Mouse (Mus musculus): ENCODE data around the gene Zfp334.

Gene Zfp334

DNA sequence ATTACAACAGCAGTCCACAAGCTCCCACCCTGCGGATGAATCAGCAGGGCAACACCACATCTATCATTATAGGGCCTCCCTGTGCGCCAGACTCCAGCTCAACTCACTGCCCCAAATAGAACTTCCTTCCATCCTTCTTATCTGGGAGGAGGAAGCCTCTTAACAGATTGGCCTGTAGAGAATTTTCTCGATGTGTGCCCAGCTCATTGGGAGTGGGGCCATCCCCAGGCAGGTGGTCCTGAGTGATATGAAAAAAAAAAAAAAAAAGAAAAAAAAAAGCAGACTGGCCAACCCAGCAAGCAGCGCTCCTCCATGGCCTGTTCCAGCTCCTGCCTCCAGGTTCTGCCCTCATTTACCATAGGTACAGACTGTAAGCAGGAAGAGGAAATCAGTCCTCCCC is 12.1 kb downstream of the Zfp334 start:
- DNase-seq (ENCODE audit: low spot score in 2 of 2), result no peak

DNA sequence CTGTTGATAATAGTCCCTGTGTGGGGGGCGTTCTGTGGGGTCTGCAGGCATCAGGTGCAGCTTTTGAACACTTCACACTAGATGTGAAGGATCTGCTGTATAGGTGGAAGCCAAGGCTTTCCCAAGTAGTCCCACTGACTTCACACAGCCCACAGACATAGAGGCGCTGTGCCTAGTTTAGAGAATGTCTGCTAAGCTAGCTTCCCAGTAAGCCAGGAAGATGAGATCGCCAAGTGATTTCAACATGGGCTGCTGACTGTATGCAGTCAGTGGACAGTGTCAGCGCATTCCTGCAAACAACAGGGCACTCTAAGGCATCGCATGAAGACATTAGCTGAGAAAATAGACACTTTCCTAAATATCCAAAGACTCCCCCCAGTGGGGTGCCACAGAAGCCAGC is 12.6 kb downstream of the Zfp334 start:
- DNase-seq (ENCODE audit: low spot score in 2 of 2), result no peak

DNA sequence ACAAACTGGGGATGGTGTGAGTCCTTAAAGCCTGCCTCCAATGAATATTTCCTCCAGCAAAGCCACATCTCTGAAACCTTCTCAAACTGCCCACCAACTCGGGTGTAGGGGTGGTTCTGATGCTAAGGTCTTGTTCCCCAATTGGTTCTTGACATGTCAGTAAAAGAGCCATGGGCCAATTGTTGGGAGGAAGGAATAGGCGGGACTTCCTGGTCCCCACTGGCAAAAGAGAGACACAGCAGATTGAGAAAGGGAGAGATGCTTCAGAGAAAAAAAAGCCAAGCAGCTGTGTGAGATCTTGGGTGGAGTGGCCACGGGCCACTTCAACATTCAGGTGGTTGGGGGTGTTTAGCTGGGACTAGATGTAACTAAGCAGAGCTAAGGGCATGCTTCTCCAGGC is 17.0 kb downstream of the Zfp334 start:
- peak in 1 of 2 experiments; percentile 54 for DNase-seq (ENCODE audit: low spot score in 2 of 2)

DNA sequence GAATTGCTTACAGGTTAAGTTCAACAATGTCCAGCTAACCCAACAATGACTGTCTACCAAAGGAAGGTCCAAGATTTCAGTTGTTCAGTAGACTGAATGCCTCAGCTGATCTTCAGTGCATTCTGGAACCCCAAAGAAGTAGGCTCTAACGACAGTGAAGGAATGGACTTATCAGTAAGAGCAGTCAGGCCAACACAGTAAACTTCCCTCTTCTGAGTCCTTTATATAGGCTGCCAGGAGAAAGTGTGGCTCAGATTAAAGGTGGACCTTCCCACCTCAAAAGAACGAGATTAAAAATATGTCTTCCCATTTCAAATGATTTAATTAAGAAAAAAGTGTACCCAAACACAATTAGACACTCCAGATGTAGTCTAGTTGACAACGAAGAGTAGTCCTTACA is 17.7 kb downstream of the Zfp334 start:
- no peak for DNase-seq (ENCODE audit: low spot score in 2 of 2)

DNA sequence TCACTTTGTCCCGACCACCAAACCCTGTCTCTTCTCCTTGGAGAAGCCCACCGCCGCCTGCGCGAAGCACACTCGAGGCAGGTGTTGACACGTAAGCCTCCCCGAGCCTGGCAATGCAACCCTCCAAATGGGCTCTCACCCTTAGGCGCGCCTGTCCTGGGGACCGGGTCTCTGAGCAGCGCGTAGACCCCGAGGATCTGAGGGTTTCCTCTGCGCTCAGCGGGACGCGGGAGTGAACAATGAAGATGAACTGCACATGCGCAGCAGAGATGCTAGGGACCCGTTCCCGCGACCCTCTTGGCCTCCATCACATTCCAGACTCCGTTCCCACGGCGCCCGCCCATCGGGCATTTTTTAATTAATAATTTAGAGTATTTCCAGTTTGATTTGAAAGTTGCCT is 19.6 kb downstream of the Zfp334 start, which contains the start of gene Zfp663:
Gene Zfp663 (minus strand): TSS at position 234 of the 400 bp plus-strand sequence.
- DNase-seq (ENCODE audit: low spot score in 2 of 2), result no peak

DNA sequence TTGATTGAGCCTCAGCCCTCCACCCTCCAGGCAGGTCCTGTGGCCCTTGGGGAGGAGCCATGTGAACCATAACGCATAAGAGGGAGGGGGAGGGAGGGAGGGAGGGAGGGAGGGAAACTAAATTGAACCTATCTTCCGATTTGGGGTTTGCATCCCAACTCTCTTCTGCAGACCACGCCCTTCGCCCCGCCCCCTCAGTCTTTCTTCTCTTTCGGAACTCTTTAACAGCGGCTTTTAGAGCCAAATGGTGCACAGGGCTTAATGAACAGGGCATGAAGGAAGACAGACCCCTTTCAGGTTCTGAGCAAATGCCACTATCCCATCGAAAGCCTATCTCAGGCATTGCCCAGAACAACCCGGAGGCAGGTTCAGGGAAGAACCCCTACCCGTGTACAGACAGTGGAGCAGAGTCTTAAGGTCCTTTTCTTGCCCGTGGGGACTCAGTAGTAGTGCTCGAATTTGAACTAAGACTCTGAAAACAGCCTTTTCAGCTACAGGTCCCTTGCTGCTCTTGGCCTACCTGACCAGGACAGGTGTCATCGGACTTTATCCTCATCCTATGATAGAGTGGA is 20.1 kb downstream of the Zfp334 start:
- DNase-seq (ENCODE audit: low spot score in 2 of 2), result no peak

DNA sequence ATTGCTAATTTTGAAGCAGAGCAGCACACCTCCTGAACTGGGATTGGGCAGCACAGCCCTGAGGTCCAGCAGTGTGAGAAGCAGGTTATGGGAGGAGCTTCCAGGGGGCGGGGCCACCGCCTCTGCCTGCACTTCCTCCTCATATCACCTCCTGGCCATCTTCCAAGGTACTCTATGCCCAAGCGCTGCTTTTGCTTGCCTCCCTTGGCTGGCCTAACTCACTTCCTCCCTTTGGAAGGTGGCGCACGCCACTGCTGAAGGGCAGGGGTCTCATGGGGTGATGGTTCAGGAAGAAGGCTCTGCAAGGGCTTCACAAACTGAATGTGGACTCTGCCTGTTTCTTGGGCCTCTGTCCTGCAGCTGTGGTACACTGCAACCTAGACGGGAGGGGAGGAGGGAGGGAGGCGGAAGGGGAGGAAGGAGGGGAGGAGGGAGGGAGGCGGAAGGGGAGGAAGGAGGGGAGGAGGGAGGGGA is 21.0 kb downstream of the Zfp334 start:
- DNase-seq (ENCODE audit: low spot score in 2 of 2), result no peak

GRCm38 (mm10) chr2:165364334-165365091 is 23.5 kb downstream of the Zfp334 start:
- peak; percentile 58 to 69 for DNase-seq (ENCODE audit: low spot score in 2 of 2)

DNA sequence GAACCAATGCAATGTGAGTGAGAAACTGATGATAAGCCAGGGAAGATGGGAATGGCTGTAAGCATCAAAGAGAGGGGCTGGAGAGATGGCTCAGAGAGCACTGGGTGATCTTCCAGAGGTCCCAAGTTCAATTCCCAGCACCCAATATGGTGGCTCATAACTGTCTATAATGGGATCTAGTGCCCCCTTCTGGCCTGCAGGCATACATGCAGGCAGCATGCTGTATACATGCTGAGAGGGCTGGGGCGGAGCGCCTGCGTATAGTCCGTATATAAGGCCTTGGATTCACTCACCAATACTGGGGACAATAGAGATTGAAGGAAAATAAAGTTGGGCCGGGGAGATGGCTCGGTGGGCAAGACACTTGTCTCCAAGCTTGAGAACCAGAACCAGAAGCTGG is 24.8 kb downstream of the Zfp334 start:
- no peak for DNase-seq (ENCODE audit: low spot score in 2 of 2)

DNA sequence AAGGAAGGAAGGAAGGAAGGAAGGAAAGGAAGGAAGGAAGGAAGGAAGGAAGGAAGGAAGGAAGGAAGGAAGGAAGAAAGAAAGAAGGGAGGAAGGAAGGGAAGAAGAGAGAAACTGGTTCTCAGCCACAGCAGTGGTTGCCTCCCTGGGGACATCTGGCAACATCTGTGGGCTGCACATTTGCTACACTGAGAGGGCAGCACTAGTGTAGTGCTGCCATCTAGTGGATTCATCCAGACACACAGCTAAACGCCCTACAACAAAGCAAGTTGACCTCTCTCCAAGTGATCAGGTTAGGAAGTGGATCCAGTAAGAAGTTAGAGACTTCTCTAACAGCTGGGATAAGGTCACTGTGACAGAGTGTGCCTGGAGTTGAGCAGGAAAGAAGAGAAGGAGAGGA is 27.2 kb downstream of the Zfp334 start:
- peak; percentile 59 to 66 for DNase-seq (ENCODE audit: low spot score in 2 of 2)

DNA sequence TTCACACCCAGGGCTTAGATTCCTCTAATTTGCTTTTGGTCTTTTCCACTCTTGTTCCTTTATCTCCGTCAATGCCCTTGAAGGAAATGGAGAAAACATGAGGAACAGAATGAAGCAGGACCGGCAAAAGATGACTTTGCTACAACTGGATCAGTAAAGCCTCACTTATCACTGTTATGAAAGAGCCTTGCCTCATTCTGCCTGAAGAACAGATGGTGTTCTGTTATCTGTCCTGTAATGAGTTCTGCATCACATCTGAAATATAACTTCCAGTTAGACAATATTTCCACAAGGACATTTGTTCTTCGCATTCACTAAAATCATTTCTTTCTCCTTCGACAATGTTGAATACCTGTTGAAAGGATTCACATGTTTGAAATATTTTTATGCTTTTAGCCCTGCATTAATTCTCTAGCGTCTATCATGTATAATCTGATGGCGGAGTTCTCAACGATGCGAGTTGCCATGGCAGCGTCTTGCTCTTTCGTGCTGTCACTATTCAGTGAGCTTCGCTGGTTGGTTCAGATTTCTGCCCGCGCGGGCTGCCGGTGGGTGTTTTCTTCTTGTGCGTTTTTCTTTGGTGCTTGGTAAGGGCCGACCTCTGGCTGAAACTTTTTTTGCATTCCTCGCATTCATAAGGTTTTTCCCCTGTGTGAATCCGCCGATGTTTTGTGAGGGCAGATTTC is 36.1 kb downstream of the Zfp334 start:
- DNase-seq (ENCODE audit: low spot score in 2 of 2), result peak in 1 of 2 experiments; percentile 41

DNA sequence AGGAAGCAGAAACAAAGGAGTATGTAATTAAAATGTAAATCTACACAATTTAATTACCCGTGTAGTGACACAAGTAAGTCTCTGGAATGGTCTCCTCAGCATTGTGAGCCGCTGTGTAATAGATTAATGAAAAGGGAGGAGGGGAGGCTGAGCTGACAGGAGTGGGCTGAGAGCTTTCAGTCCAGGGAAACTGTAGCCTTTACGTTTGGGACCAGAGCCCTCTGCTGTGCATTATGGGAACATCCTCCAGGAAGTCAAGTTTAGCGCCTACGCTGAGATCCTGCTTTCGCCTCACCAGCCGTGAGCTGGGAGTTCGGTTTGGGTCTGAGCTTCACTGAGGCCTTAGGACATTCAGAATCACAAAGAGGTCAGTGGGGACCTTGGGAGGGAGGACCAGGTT is 38.6 kb downstream of the Zfp334 start:
- DNase-seq (ENCODE audit: low spot score in 2 of 2), result peak; percentile 58

DNA sequence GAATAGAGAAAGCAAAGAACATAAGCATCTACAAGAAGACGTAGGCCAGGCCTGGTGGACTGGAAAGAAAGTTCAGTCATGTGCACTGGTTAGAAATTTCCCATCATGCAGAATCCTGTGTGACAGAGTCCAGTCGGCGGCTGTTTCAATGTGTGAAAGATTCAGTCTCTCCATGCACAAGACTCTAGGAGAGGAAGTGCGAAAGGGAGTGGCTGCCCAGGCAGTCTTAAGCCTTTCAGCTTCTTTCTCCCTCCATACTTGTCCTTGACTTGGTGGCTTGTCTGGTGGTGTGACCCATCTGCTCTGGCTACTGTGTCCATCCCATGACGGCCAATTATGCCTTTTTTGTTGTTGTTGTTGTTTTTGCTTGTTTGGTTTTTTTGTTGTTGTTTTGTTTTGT is 41.9 kb downstream of the Zfp334 start:
- no peak for DNase-seq (ENCODE audit: low spot score in 2 of 2)

- DNase-seq (ENCODE audit: low spot score in 2 of 2), result no peak
These were observed 50.9 kb downstream of the Zfp334 start for GRCm38 (mm10) chr2:165337191-165337590.

- DNase-seq (ENCODE audit: low spot score in 2 of 2), result peak in 1 of 2 experiments; percentile 1
These were observed 55.3 kb downstream of the Zfp334 start for GRCm38 (mm10) chr2:165332610-165333210.

DNA sequence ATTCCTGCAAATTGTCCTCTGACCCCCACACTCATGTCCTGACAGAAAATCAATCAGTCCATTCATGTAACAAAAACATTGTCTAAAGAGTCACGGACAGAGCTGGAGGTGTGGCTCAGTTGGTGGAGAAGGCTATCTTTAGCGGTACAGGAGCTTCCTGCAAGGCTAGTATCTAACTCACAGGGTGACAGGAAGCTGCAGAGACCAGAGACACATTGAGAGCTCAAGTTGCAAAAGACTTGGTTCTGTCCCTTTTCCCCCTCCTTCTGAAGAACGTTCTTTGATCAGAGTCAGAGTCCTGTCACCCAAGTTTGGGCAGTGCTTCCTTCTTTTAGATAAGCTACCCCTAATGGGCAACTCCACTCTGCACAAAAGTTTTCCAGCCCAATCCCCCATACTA is 58.4 kb downstream of the Zfp334 start:
- DNase-seq (ENCODE audit: low spot score in 2 of 2), result no peak

DNA sequence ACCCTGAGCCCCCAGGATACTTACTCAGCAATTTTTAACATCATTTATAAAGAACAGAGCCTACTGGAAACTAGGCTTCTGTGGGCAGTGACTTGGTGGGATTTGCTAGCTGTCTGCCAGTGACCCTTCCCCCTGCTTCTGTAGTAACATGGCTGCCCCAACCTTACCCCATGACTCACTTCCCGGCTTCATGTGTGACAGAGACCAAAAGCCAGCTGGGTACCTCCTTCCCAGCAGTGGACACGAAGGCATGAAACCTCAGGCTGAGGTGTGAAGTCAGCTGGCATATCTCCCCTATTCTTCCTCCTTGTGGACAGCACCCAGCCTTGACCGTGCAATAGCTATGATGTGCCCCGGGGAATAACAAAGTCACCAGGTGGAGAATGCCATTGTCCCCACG is 59.3 kb downstream of the Zfp334 start:
- no peak for DNase-seq (ENCODE audit: low spot score in 2 of 2)

- DNase-seq (ENCODE audit: low spot score in 2 of 2), result no peak
These were observed 60.7 kb downstream of the Zfp334 start for GRCm38 (mm10) chr2:165327386-165327785.

GRCm38 (mm10) chr2:165326304-165327190 is 61.5 kb downstream of the Zfp334 start, which contains the start of gene Elmo2:
Gene Elmo2, minus strand, starts transcription at chr2:165326479.
- peak; percentile 98 to 99 for DNase-seq (ENCODE audit: low spot score in 2 of 2)

DNA sequence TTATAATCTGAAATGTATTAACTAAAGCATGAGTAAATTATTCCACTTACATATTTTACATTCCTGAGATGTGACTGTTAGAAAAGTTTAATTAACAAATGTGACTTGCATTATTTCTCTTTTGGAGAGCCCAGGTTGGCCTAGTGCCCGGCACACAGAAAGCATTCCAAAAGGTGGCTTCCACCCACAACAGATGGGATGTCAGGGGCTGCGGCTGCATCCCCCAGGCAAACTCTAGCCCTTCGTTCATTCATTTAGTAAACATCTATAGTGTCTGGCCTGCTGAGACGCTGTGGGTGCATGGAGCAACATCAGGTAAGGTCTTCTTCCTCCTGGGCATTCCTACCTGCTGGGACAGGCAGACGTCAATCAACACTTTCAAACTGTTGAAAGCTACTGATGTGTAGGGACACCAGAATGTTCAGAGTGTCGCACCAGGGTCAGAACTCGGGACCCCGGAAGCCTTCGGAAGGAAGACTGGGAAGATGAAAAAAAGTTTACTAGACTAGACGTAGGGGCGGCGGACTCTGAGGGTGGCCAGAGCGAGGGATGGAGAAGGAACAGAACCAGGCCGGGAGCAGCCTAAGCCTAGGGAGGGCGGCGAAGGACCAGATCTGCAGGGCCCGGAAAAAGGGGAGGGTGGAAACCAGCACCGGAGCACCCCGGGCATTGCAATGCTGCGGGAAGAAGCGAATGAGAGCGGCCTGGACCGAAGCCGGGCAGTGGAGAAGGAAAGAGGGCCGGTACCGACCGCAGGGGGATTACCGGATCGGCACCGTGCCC is 62.3 kb downstream of the Zfp334 start:
- DNase-seq (ENCODE audit: low spot score in 2 of 2), result no peak
